Mouse (Mus musculus): ENCODE measurements around the gene Vps8. TPM values are rescaled to one million over a fixed set of nuclear protein-coding genes. Genes with fewer than 3 reads are reported as not detected.

Vps8 gene
- polyA plus RNA-seq, 1 experiment, result 9.1 TPM

- H3K36me3 ChIP-seq (ENCODE audit: control insufficient read depth, insufficient read depth), result no peaks in the 10 kb centered on the region
- H3K79me3 ChIP-seq (ENCODE audit: low read depth), result no peaks in the 10 kb centered on the region
- H3K4me3 ChIP-seq (ENCODE audit: insufficient read depth, poor library complexity, severe bottlenecking), result no peak overlapping the region
- no peaks in the 10 kb centered on the region for H3K79me2 ChIP-seq (ENCODE audit: control insufficient read depth, insufficient read depth)
- H3K27me3 ChIP-seq (ENCODE audit: control insufficient read depth, insufficient read depth, insufficient read length), result no peaks in the 10 kb centered on the region
- H3ac ChIP-seq (ENCODE audit: control insufficient read depth, insufficient read length, low read depth), result no peak overlapping the region
- TF ChIP-seq MAX (IDR thresholded peaks at IDR 0.05), result no peak
- TF ChIP-seq CEBPB (IDR thresholded peaks at IDR 0.05; ENCODE audit: low read depth), result no peak
- TF ChIP-seq MYOG (IDR thresholded peaks at IDR 0.05; ENCODE audit: control insufficient read depth, extremely low read depth, insufficient read length), result no peak
- no peak for TF ChIP-seq MYOD1 (IDR thresholded peaks at IDR 0.05; ENCODE audit: control insufficient read depth, insufficient read length, low read depth)
- TF ChIP-seq CTCF (IDR thresholded peaks at IDR 0.05; ENCODE audit: control insufficient read depth, insufficient read depth, insufficient read length), result no peak
- TF ChIP-seq FOSL1 (IDR thresholded peaks at IDR 0.05; ENCODE audit: insufficient read depth, low read length, poor library complexity, severe bottlenecking), result no peak
Measured at GRCm38 (mm10) chr16:21636156-21636853, 213.4 kb downstream of the Vps8 start.

DNA sequence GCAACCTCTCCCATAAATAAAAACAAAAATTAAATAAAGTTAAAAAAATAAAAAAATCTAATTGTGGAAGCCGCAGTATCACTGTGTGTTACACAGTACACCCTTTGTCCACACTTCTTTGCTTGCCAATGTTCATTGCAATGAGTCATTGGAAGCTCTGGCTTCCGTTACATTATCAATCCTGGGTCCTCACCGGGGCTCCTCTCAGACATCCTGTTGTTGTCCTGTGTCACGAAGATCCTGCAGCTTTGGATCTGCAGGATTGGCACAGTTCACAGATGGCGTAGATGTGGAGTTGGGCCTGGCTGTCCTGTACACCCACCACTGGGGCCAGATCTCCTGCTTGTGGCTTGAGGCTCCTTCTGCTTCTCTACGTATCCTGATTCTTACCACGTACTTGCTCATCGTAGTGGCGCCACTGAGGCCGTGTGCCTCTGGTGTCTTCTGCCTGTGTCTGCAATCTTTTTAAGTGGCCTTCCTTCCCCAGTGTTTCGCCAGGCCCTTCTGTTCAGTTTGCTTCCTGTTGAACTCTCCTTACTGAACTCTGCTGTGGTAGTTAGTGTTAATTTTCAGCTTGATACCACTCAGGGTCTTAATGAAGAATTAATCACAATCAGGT is 214.4 kb downstream of the Vps8 start:
- H3K27me3 ChIP-seq (ENCODE audit: control insufficient read depth, insufficient read depth, insufficient read length), result no peaks in the 10 kb centered on the region
- H3K4me3 ChIP-seq (ENCODE audit: insufficient read depth, poor library complexity, severe bottlenecking), result no peak overlapping the region
- TF ChIP-seq MYOD1 (IDR thresholded peaks at IDR 0.05; ENCODE audit: control insufficient read depth, insufficient read length, low read depth), result no peak
- H3K36me3 ChIP-seq (ENCODE audit: control insufficient read depth, insufficient read depth), result no peaks in the 10 kb centered on the region
- no peak overlapping the region for H3ac ChIP-seq (ENCODE audit: control insufficient read depth, insufficient read length, low read depth)
- no peaks in the 10 kb centered on the region for H3K79me3 ChIP-seq (ENCODE audit: low read depth)
- H3K79me2 ChIP-seq (ENCODE audit: control insufficient read depth, insufficient read depth), result no peaks in the 10 kb centered on the region

- Histone ChIP-seq H3K36me3 (ENCODE audit: control insufficient read depth, insufficient read depth) (no peaks in the 10 kb centered on the region), H3ac (ENCODE audit: control insufficient read depth, insufficient read length, low read depth) (no peak overlapping the region)
- TF ChIP-seq FOSL1 (IDR thresholded peaks at IDR 0.05; ENCODE audit: insufficient read depth, low read length, poor library complexity, severe bottlenecking) (no peak), USF1 (IDR thresholded peaks at IDR 0.05; ENCODE audit: low read depth) (no peak), CEBPB (IDR thresholded peaks at IDR 0.05; ENCODE audit: low read depth) (no peak), MAX (IDR thresholded peaks at IDR 0.05) (no peak), MYOD1 (IDR thresholded peaks at IDR 0.05; ENCODE audit: control insufficient read depth, insufficient read length, low read depth) (no peak), CTCF (IDR thresholded peaks at IDR 0.05; ENCODE audit: control insufficient read depth, insufficient read depth, insufficient read length) (no peak), MYOG (IDR thresholded peaks at IDR 0.05; ENCODE audit: control insufficient read depth, extremely low read depth, insufficient read length) (no peak)
Measured at GRCm38 (mm10) chr16:21640766-21641499, 218.0 kb downstream of the Vps8 start.

GRCm38 (mm10) chr16:21641944-21642343 is 219.0 kb downstream of the Vps8 start:
- no peaks in the 10 kb centered on the region for H3K79me2 ChIP-seq (ENCODE audit: control insufficient read depth, insufficient read depth)
- TF ChIP-seq MYOD1 (IDR thresholded peaks at IDR 0.05; ENCODE audit: control insufficient read depth, insufficient read length, low read depth) (no peak), USF1 (IDR thresholded peaks at IDR 0.05; ENCODE audit: low read depth) (no peak), MYOG (IDR thresholded peaks at IDR 0.05; ENCODE audit: control insufficient read depth, extremely low read depth, insufficient read length) (no peak), CTCF (IDR thresholded peaks at IDR 0.05; ENCODE audit: control insufficient read depth, insufficient read depth, insufficient read length) (no peak), FOSL1 (IDR thresholded peaks at IDR 0.05; ENCODE audit: insufficient read depth, low read length, poor library complexity, severe bottlenecking) (no peak), CEBPB (IDR thresholded peaks at IDR 0.05; ENCODE audit: low read depth) (no peak), MAX (IDR thresholded peaks at IDR 0.05) (no peak)
- H3K36me3 ChIP-seq (ENCODE audit: control insufficient read depth, insufficient read depth), result no peaks in the 10 kb centered on the region
- no peak overlapping the region for H3K4me3 ChIP-seq (ENCODE audit: insufficient read depth, poor library complexity, severe bottlenecking)
- H3K27me3 ChIP-seq (ENCODE audit: control insufficient read depth, insufficient read depth, insufficient read length), result no peaks in the 10 kb centered on the region
- no peak overlapping the region for H3ac ChIP-seq (ENCODE audit: control insufficient read depth, insufficient read length, low read depth)
- H3K79me3 ChIP-seq (ENCODE audit: low read depth), result no peaks in the 10 kb centered on the region

More at GRCm38 (mm10) chr16:21640766-21641499, 218.0 kb downstream of the Vps8 start:
- H3K4me3 ChIP-seq (ENCODE audit: insufficient read depth, poor library complexity, severe bottlenecking), result no peak overlapping the region
- no peaks in the 10 kb centered on the region for H3K27me3 ChIP-seq (ENCODE audit: control insufficient read depth, insufficient read depth, insufficient read length)
- no peaks in the 10 kb centered on the region for H3K79me2 ChIP-seq (ENCODE audit: control insufficient read depth, insufficient read depth)
- no peaks in the 10 kb centered on the region for H3K79me3 ChIP-seq (ENCODE audit: low read depth)

DNA sequence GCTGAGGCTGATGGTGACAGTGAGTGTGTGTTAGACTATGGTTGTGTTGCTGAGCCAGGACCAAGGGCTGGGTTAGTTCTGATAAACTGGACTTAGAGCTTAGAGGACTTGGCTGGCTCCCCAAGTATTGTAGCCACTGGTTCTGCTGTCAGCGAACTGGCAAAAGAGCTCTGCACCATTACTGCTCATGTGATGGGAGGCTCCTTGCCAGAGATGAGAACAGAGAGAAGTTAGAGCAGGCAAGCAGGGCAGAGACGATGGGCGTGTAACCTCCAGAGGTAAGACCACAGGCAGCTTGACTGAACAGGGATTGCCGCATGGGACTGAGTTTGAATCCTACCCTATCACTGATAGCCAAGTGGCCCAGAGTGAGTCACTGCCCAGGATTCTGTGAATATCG is 220.0 kb downstream of the Vps8 start:
- Histone ChIP-seq H3K4me3 (ENCODE audit: insufficient read depth, poor library complexity, severe bottlenecking) (no peak overlapping the region), H3K79me2 (ENCODE audit: control insufficient read depth, insufficient read depth) (no peaks in the 10 kb centered on the region), H3ac (ENCODE audit: control insufficient read depth, insufficient read length, low read depth) (no peak overlapping the region), H3K36me3 (ENCODE audit: control insufficient read depth, insufficient read depth) (no peaks in the 10 kb centered on the region), H3K27me3 (ENCODE audit: control insufficient read depth, insufficient read depth, insufficient read length) (no peaks in the 10 kb centered on the region), H3K79me3 (ENCODE audit: low read depth) (no peaks in the 10 kb centered on the region)
- TF ChIP-seq FOSL1 (IDR thresholded peaks at IDR 0.05; ENCODE audit: insufficient read depth, low read length, poor library complexity, severe bottlenecking) (no peak), CTCF (IDR thresholded peaks at IDR 0.05; ENCODE audit: control insufficient read depth, insufficient read depth, insufficient read length) (no peak), CEBPB (IDR thresholded peaks at IDR 0.05; ENCODE audit: low read depth) (no peak), MYOD1 (IDR thresholded peaks at IDR 0.05; ENCODE audit: control insufficient read depth, insufficient read length, low read depth) (no peak), MYOG (IDR thresholded peaks at IDR 0.05; ENCODE audit: control insufficient read depth, extremely low read depth, insufficient read length) (no peak), USF1 (IDR thresholded peaks at IDR 0.05; ENCODE audit: low read depth) (no peak), MAX (IDR thresholded peaks at IDR 0.05) (no peak)

Data from C2C12 (cell line).